ENCODE assay signal across 14 mouse cellular contexts in the genomic region with DNA sequence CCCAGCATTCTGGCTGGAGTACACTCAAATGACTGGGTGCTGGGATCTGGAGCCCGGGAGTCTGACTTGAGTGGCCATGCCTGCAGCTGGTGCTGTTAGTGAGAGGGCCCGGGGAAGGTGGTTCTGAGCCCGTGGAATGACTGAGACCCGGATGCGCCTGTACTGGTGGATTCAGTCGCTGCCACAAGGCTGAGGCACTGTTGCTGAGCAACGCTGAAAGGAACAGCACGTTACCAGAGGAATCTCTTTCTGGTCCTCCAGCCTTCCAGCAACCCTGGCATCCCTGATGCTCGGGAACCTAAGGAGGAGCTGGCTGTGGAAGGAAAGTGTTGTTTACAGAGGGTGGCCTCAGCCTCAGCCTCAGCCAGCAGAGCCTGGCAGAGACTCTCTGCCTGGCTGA.
DNase-seq lines count a peak whose midpoint lies in the region; ATAC-seq lines count a peak whose summit lies in the region.
"Had no signal": no experiment of that assay in that cellular context is flagged by ENCODE, and none has a peak within 500 bp of the region (broad histone marks: within the 10 kb centered on the region; RNA-seq: fewer than 3 reads in every experiment).

No protein-coding gene starts in this region.

- H3K4me1 ChIP-seq in hindbrain, embryonic 16.5 days (ENCODE audit: control insufficient read depth, insufficient read depth, low read depth, low read length), result peaks cover 10% of the 10 kb centered on the region
- H3K4me1 ChIP-seq: embryonic facial prominence, embryonic 12.5 days had no signal

- H3K4me3 ChIP-seq in hindbrain, embryonic 16.5 days (ENCODE audit: low read length), result no peak overlapping the region
- H3K4me3 ChIP-seq: embryonic facial prominence, embryonic 12.5 days; heart, embryonic 15.5 days; kidney, embryonic 15.5 days had no signal

- H3K27me3 ChIP-seq in hindbrain, embryonic 16.5 days (replicated peaks; ENCODE audit: control insufficient read depth, insufficient read depth, low read length), result no peaks in the 10 kb centered on the region
- H3K27me3 ChIP-seq: embryonic facial prominence, embryonic 12.5 days; heart, embryonic 15.5 days; kidney, embryonic 15.5 days had no signal

- no peak overlapping the region; the same call in 1 of the 2 replicates for H3K9ac ChIP-seq in hindbrain, embryonic 16.5 days (ENCODE audit: low read depth, low read length)
- H3K9ac ChIP-seq: embryonic facial prominence, embryonic 12.5 days; heart, embryonic 15.5 days; kidney, embryonic 15.5 days had no signal

- peak; percentile 86 for ATAC-seq in hindbrain, embryonic 16.5 days
- ATAC-seq: lung, postnatal 0 days had no signal

- H3K9me3 ChIP-seq in hindbrain, embryonic 16.5 days (ENCODE audit: control insufficient read depth, low read length), result no peaks in the 10 kb centered on the region
- H3K9me3 ChIP-seq: embryonic facial prominence, embryonic 12.5 days; heart, embryonic 15.5 days; kidney, embryonic 15.5 days had no signal

- 39% methylated on average over 9 of the region's 9 CpGs for WGBS in hindbrain, embryonic 16.5 days

- peak; percentile 3 for DNase-seq in lung, postnatal 10 days
- DNase-seq in lung, postnatal 25 days (ENCODE audit: low spot score), result no peak
- peak; percentile 34 to 43 for DNase-seq in left cerebral cortex, adult 18-20 months (ENCODE audit: low spot score in 2 of 2)
- DNase-seq in right cerebral cortex, postnatal 25 days, result peak; percentile 63
- DNase-seq in heart, adult 9 months (ENCODE audit: low spot score in 2 of 2), result no peak
- DNase-seq in heart, adult 18-20 months, result no peak
- no peak for DNase-seq in lung, postnatal 36 days
- DNase-seq: liver; spleen, adult 18-20 months had no signal

- no peaks in the 10 kb centered on the region for H3K36me3 ChIP-seq in hindbrain, embryonic 16.5 days (ENCODE audit: control insufficient read depth, insufficient read depth, low read length)
- H3K36me3 ChIP-seq: embryonic facial prominence, embryonic 12.5 days; heart, embryonic 15.5 days; kidney, embryonic 15.5 days had no signal

- no peak overlapping the region for H3K4me2 ChIP-seq in hindbrain, embryonic 16.5 days (ENCODE audit: low read length)
- H3K4me2 ChIP-seq: embryonic facial prominence, embryonic 12.5 days; heart, embryonic 15.5 days; kidney, embryonic 15.5 days had no signal

- peak overlapping the region; percentile 51 for H3K27ac ChIP-seq in hindbrain, embryonic 16.5 days (ENCODE audit: low read depth, low read length)
- H3K27ac ChIP-seq: embryonic facial prominence, embryonic 12.5 days; heart, embryonic 15.5 days; kidney, embryonic 15.5 days had no signal

Comparison
In these comparisons a context has a peak if more than half of its experiments do, and no peak if none do; other contexts are left out.
1. DNase-seq: peak in lung, postnatal 10 days (single experiment), left cerebral cortex, adult 18-20 months (2 of 2) and right cerebral cortex, postnatal 25 days (single experiment); none in lung, postnatal 25 days (single experiment), heart, adult 9 months (0 of 2), heart, adult 18-20 months (0 of 2) and lung, postnatal 36 days (single experiment).